Mouse (Mus musculus): Measurements from ENCODE around the gene Rnf40. TPM values are rescaled to one million over a fixed set of nuclear protein-coding genes. Genes with fewer than 3 reads are reported as not detected.

The Rnf40 gene
- 30.3 TPM for polyA plus RNA-seq (2014; fragmentation: Illumina TruSeq; extraction: RNeasy Lipid Tissue Mini Kit (QIAGEN cat#74804); ENCODE audit: low read depth, low replicate concordance)

GRCm38 (mm10) chr7:127588011-127588871, at the start of gene Rnf40, which contains the start of gene Ccdc189:
Gene Rnf40, plus strand, starts transcription at chr7:127588767.
Gene Ccdc189, minus strand, starts transcription at chr7:127588595.

GRCm38 (mm10) chr7:127561340-127561858, 27.2 kb upstream of the Rnf40 start, which contains the start of gene Tmem265:
Gene Tmem265, plus strand, starts transcription at chr7:127561390.

GRCm38 (mm10) chr7:127572895-127573471, 15.6 kb upstream of the Rnf40 start, which contains the start of gene Phkg2:
Gene Phkg2, plus strand, starts transcription at chr7:127573340.

DNA sequence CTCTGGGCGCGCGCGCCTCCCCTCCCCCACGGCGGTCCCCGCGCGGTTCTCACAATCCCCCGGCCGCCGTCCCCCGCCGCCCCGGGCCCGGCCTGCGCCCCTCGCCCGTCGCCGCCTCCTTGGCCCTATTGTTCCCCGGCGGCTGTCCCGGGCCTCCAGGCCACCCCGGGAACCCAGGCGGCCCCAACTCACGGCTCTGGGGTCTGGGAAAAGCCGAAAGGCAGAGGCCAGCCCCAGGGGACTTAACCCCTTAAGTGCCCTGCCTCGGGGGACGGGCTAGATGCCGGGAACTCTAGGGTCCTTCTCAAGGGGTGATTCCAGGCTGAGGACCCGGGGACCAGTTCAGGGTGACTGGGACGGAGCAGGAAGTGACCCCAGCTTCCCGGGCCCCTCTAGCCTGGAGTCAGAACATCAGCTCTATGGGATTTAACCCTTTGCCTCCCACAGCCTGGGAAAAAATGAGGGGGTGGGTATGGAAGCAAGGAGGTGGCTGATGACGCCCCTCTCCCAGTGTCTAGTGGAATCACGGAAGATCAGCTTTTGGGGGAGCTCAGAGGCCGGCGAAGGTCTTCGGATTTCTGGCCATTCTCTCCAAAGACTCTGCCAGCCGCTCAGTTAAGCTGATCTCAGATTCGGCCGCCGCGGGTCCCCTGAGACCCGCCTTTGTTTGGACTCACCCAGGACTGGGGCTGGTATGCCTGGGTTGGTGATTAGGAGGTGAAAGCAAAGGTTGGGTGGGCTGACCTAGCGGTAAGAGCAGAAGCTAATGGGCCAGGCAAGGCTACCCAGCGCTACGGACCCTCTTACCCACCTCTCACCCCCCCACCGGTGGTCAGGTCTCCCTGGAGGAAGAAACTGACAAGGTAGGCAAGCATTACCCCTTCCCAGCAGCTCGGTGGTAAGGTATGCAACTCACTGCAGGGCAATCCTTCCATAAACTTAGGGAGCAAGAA, 26.6 kb downstream of the Rnf40 start, which contains the start of gene Zfp629:
TSS of gene Zfp629 (minus strand) at position 907 of the 953 bp plus-strand sequence.

Other genes with a start within 250 kb of the Rnf40 start
- 33.8 TPM for gene Zfp768, start 243.2 kb upstream of the Rnf40 start, polyA plus RNA-seq (2014; fragmentation: Illumina TruSeq; extraction: RNeasy Lipid Tissue Mini Kit (QIAGEN cat#74804); ENCODE audit: low read depth, low replicate concordance)
- gene Zfp747, start 212.7 kb upstream of the Rnf40 start, polyA plus RNA-seq (2014; fragmentation: Illumina TruSeq; extraction: RNeasy Lipid Tissue Mini Kit (QIAGEN cat#74804); ENCODE audit: low read depth, low replicate concordance) = 3.9 TPM
- 1.5 TPM for gene 9130019O22Rik, start 201.6 kb upstream of the Rnf40 start, polyA plus RNA-seq (2014; fragmentation: Illumina TruSeq; extraction: RNeasy Lipid Tissue Mini Kit (QIAGEN cat#74804); ENCODE audit: low read depth, low replicate concordance)
- 3.4 TPM for gene E430018J23Rik, start 195.1 kb upstream of the Rnf40 start, polyA plus RNA-seq (2014; fragmentation: Illumina TruSeq; extraction: RNeasy Lipid Tissue Mini Kit (QIAGEN cat#74804); ENCODE audit: low read depth, low replicate concordance)
- gene Zfp764, start 181.9 kb upstream of the Rnf40 start, polyA plus RNA-seq (2014; fragmentation: Illumina TruSeq; extraction: RNeasy Lipid Tissue Mini Kit (QIAGEN cat#74804); ENCODE audit: low read depth, low replicate concordance) = 4.4 TPM
- 3.6 TPM for gene Zfp688, start 166.7 kb upstream of the Rnf40 start, polyA plus RNA-seq (2014; fragmentation: Illumina TruSeq; extraction: RNeasy Lipid Tissue Mini Kit (QIAGEN cat#74804); ENCODE audit: low read depth, low replicate concordance)
- gene Zfp689, start 139.6 kb upstream of the Rnf40 start, polyA plus RNA-seq (2014; fragmentation: Illumina TruSeq; extraction: RNeasy Lipid Tissue Mini Kit (QIAGEN cat#74804); ENCODE audit: low read depth, low replicate concordance) = 1.2 TPM
- 35.5 TPM for gene Prr14, start 129.2 kb upstream of the Rnf40 start, polyA plus RNA-seq (2014; fragmentation: Illumina TruSeq; extraction: RNeasy Lipid Tissue Mini Kit (QIAGEN cat#74804); ENCODE audit: low read depth, low replicate concordance)
- 34.1 TPM for gene Fbrs, start 109.6 kb upstream of the Rnf40 start, polyA plus RNA-seq (2014; fragmentation: Illumina TruSeq; extraction: RNeasy Lipid Tissue Mini Kit (QIAGEN cat#74804); ENCODE audit: low read depth, low replicate concordance)
- gene Srcap, start 76.8 kb upstream of the Rnf40 start, polyA plus RNA-seq (2014; fragmentation: Illumina TruSeq; extraction: RNeasy Lipid Tissue Mini Kit (QIAGEN cat#74804); ENCODE audit: low read depth, low replicate concordance) = 15.8 TPM
- 14.5 TPM for gene Gm42715, start 69.2 kb upstream of the Rnf40 start, polyA plus RNA-seq (2014; fragmentation: Illumina TruSeq; extraction: RNeasy Lipid Tissue Mini Kit (QIAGEN cat#74804); ENCODE audit: low read depth, low replicate concordance)
- not detected for gene Tmem265, start 27.4 kb upstream of the Rnf40 start, polyA plus RNA-seq (2014; fragmentation: Illumina TruSeq; extraction: RNeasy Lipid Tissue Mini Kit (QIAGEN cat#74804); ENCODE audit: low read depth, low replicate concordance)
- gene Phkg2, start 15.4 kb upstream of the Rnf40 start, polyA plus RNA-seq (2014; fragmentation: Illumina TruSeq; extraction: RNeasy Lipid Tissue Mini Kit (QIAGEN cat#74804); ENCODE audit: low read depth, low replicate concordance) = 24.2 TPM
- 10.8 TPM for gene Ccdc189, start 172 bp upstream of the Rnf40 start, polyA plus RNA-seq (2014; fragmentation: Illumina TruSeq; extraction: RNeasy Lipid Tissue Mini Kit (QIAGEN cat#74804); ENCODE audit: low read depth, low replicate concordance)
- gene Zfp629, start 27.0 kb downstream of the Rnf40 start, polyA plus RNA-seq (2014; fragmentation: Illumina TruSeq; extraction: RNeasy Lipid Tissue Mini Kit (QIAGEN cat#74804); ENCODE audit: low read depth, low replicate concordance) = 19.1 TPM
- 20.2 TPM for gene Bcl7c, start 120.2 kb downstream of the Rnf40 start, polyA plus RNA-seq (2014; fragmentation: Illumina TruSeq; extraction: RNeasy Lipid Tissue Mini Kit (QIAGEN cat#74804); ENCODE audit: low read depth, low replicate concordance)
- 10.0 TPM for gene Ctf1, start 124.0 kb downstream of the Rnf40 start, polyA plus RNA-seq (2014; fragmentation: Illumina TruSeq; extraction: RNeasy Lipid Tissue Mini Kit (QIAGEN cat#74804); ENCODE audit: low read depth, low replicate concordance)
- not detected for gene Ctf2, start 143.4 kb downstream of the Rnf40 start, polyA plus RNA-seq (2014; fragmentation: Illumina TruSeq; extraction: RNeasy Lipid Tissue Mini Kit (QIAGEN cat#74804); ENCODE audit: low read depth, low replicate concordance)
- 3.5 TPM for gene Fbxl19, start 155.8 kb downstream of the Rnf40 start, polyA plus RNA-seq (2014; fragmentation: Illumina TruSeq; extraction: RNeasy Lipid Tissue Mini Kit (QIAGEN cat#74804); ENCODE audit: low read depth, low replicate concordance)
- 27.5 TPM for gene Orai3, start 181.0 kb downstream of the Rnf40 start, polyA plus RNA-seq (2014; fragmentation: Illumina TruSeq; extraction: RNeasy Lipid Tissue Mini Kit (QIAGEN cat#74804); ENCODE audit: low read depth, low replicate concordance)
- 13.0 TPM for gene Setd1a, start 187.9 kb downstream of the Rnf40 start, polyA plus RNA-seq (2014; fragmentation: Illumina TruSeq; extraction: RNeasy Lipid Tissue Mini Kit (QIAGEN cat#74804); ENCODE audit: low read depth, low replicate concordance)
- gene Gm49388, start 196.8 kb downstream of the Rnf40 start, polyA plus RNA-seq (2014; fragmentation: Illumina TruSeq; extraction: RNeasy Lipid Tissue Mini Kit (QIAGEN cat#74804); ENCODE audit: low read depth, low replicate concordance) = not detected
- gene Hsd3b7, start 211.8 kb downstream of the Rnf40 start, polyA plus RNA-seq (2014; fragmentation: Illumina TruSeq; extraction: RNeasy Lipid Tissue Mini Kit (QIAGEN cat#74804); ENCODE audit: low read depth, low replicate concordance) = 31.7 TPM
- gene Stx4a, start 235.5 kb downstream of the Rnf40 start, polyA plus RNA-seq (2014; fragmentation: Illumina TruSeq; extraction: RNeasy Lipid Tissue Mini Kit (QIAGEN cat#74804); ENCODE audit: low read depth, low replicate concordance) = 107 TPM
- 1.1 TPM for gene Stx1b, start 235.8 kb downstream of the Rnf40 start, polyA plus RNA-seq (2014; fragmentation: Illumina TruSeq; extraction: RNeasy Lipid Tissue Mini Kit (QIAGEN cat#74804); ENCODE audit: low read depth, low replicate concordance)